Mouse (Mus musculus): ENCODE data around the gene Dnase1l3.

DNA sequence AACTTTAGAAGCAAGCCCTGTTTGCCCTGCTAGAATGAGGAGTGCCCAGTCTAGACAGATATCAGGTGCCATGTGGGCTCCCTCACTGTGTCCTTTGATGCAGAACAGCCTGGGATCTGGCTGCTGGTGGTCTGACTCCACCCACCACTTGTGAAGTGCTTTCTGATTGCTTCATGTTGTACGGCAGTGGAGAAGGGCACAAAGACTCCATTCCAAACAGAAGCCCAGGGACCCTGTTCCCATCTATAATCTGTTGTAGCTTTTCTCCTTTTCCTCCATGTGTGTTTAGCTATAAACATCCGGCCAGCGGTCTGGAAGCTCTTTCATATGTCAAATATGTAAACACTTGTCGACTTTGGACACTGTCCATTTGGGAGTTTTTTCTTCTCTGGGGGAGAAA lies 74.5 kb downstream of the Dnase1l3 start:
- TF ChIP-seq EP300 (IDR thresholded peaks at IDR 0.05; ENCODE audit: low read depth) (no peak), CTCF (IDR thresholded peaks at IDR 0.05; ENCODE audit: low read depth) (no peak)
